Mouse (Mus musculus) CD4-positive, CD25-positive, alpha-beta regulatory T cell, adult 4 months (primary cell): ENCODE measurements around the gene Atxn2. TPM values are rescaled to one million over a fixed set of nuclear protein-coding genes. Genes with fewer than 3 reads are reported as not detected.

Experiments
- polyA plus RNA-seq, 2 experiments: library from polyadenylated mRNA; unstranded; fragments of 100-300 nt; shearing (Covaris generic); gene quantifications; one replicate each; pipeline ENCODE4 v1.2.1; 2017

Atxn2 gene
- polyA plus RNA-seq, 2 experiments from 2014 or later: 27.0 to 41.6 TPM

Other genes starting within 250 kb of the Atxn2 start
- gene Adam1b, start 207.9 kb upstream of the Atxn2 start, polyA plus RNA-seq: not detected
- gene Adam1a, start 165.9 kb upstream of the Atxn2 start, polyA plus RNA-seq: 1 to 10 TPM; 1.2 to 1.6 TPM
- not detected for gene Gm42878, start 165.9 kb upstream of the Atxn2 start, polyA plus RNA-seq
- 10 to 100 TPM; 23.5 to 32.2 TPM for gene Mapkapk5, start 165.4 kb upstream of the Atxn2 start, polyA plus RNA-seq
- gene Aldh2, start 117.5 kb upstream of the Atxn2 start, polyA plus RNA-seq: 10 to 100 TPM in 1 of 2 experiments, 1 to 10 TPM in 1; 10.0 to 19.3 TPM
- 1 to 10 TPM; 3.1 to 4.7 TPM for gene Acad12, start 92.4 kb upstream of the Atxn2 start, polyA plus RNA-seq
- gene Acad10, start 50.8 kb upstream of the Atxn2 start, polyA plus RNA-seq: 1 to 10 TPM; 6.2 to 7.0 TPM
- gene Brap, start 50.8 kb upstream of the Atxn2 start, polyA plus RNA-seq: 10 to 100 TPM in 1 of 2 experiments, 1 to 10 TPM in 1; 8.0 to 13.6 TPM
- 10 to 100 TPM; 10.2 to 12.1 TPM for gene Sh2b3, start 126.3 kb downstream of the Atxn2 start, polyA plus RNA-seq
- gene Pheta1, start 137.6 kb downstream of the Atxn2 start, polyA plus RNA-seq: under 1 TPM; 0.47 to 0.86 TPM